Mouse (Mus musculus): ENCODE results near the gene Cfap36. TPM values are rescaled to one million over a fixed set of nuclear protein-coding genes. Genes with fewer than 3 reads are reported as not detected.

The Cfap36 gene
- total and polyA plus RNA-seq, 3 experiments, result 26.5 to 38.7 (median 38.2) TPM

GRCm38 (mm10) chr11:29173706-29174436 lies 73.3 kb downstream of the Cfap36 start:
- TF ChIP-seq MAZ (IDR thresholded peaks at IDR 0.05; ENCODE audit: low read depth, low read length), result 0 out of 2 replicates have a peak, but pooled peaks have one; percentile 36
- no peak for TF ChIP-seq POLR2A (IDR thresholded peaks at IDR 0.05; ENCODE audit: low read depth, low read length)
- 0 out of 2 replicates have a peak, but pooled peaks have one; percentile 2 for TF ChIP-seq CHD1 (IDR thresholded peaks at IDR 0.05; ENCODE audit: low read depth, low read length)
- TF ChIP-seq TBP (conservative IDR thresholded peaks at IDR 0.05; ENCODE audit: low read depth, low read length), result peak; percentile 19; the same call in 1 of the 2 replicates
- TF ChIP-seq ZC3H11A (IDR thresholded peaks at IDR 0.05; ENCODE audit: low read depth, low read length), result no peak
- TF ChIP-seq SIN3A (IDR thresholded peaks at IDR 0.05; ENCODE audit: low read length), result peak; percentile 3; the same call in 1 of the 2 replicates
- Histone ChIP-seq H3K9me3 (replicated peaks; ENCODE audit: low read length) (peaks cover 2% of the 10 kb centered on the region), H3K27ac (ENCODE audit: insufficient read depth, low read depth) (no peak overlapping the region), H3K4me3 (replicated peaks in 1 of 3; ENCODE audit: low read depth in 2 of 3, low read length in 2 of 3, poor library complexity in 1 of 3) (peak overlapping the region; percentile 83 to 99 (median 95)), H3K9ac (ENCODE audit: insufficient read depth, low read depth) (peak overlapping the region; percentile 95), H3K4me1 (ENCODE audit: control insufficient read depth in 1 of 2, insufficient read depth in 2 of 2) (peaks cover 3 to 46% of the 10 kb centered on the region in 2 experiments; a peak in 3 of 4 replicates), H3K79me2 (replicated peaks; ENCODE audit: control insufficient read depth, extremely low read depth, insufficient read depth, poor library complexity, severe bottlenecking) (peaks cover 41% of the 10 kb centered on the region), H3K36me3 (replicated peaks in 1 of 2; ENCODE audit: control insufficient read depth in 1 of 2, insufficient read depth in 1 of 2, low read length in 1 of 2) (peaks cover 2 to 21% of the 10 kb centered on the region in 2 experiments), H3K27me3 (replicated peaks) (no peaks in the 10 kb centered on the region), H3K4me2 (ENCODE audit: insufficient read depth, low read depth, poor library complexity, severe bottlenecking) (peak overlapping the region; percentile 95)
- dilution Hi-C loops (cut with MboI; ENCODE audit: extremely low pct_ligation_motif_present, extremely low pct_unique_long_range_greater_than_20kb, low sequenced_read_pairs), result no loop called here
- in situ Hi-C loops (cut with MboI; ENCODE audit: low pct_ligation_motif_present, low pct_unique_long_range_greater_than_20kb, low sequenced_read_pairs), result no loop called here
- peak; percentile 21 for DNase-seq (ENCODE audit: extremely low read depth)

DNA sequence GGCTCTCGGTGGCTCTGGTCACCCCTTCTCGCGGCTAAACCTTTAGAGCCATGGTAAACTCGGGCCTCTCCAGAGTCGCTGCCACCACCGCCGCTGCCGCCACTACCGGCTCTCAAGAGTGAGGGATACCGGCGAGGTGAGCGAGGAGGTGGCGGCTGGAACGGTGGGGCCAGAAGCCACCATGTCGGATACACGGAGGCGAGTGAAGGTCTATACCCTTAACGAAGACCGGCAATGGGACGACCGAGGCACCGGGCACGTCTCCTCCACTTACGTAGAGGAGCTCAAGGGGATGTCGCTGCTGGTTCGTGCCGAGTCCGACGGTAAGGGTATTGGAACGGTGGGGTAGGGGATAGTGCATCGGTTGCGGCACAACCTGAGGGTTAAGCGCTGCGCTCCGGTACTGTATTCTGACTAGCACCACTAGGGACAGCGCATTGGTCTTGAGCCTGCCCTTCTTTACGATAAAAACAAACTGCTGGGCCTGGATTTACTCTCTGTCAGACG lies 74.0 kb downstream of the Cfap36 start:
- no peak overlapping the region for H3K4me2 ChIP-seq (ENCODE audit: insufficient read depth, low read depth, poor library complexity, severe bottlenecking)
- H3K79me2 ChIP-seq (replicated peaks; ENCODE audit: control insufficient read depth, extremely low read depth, insufficient read depth, poor library complexity, severe bottlenecking), result peaks cover 38% of the 10 kb centered on the region
- in situ Hi-C loops (cut with MboI; ENCODE audit: low pct_ligation_motif_present, low pct_unique_long_range_greater_than_20kb, low sequenced_read_pairs) (no loop called here), dilution Hi-C loops (cut with MboI; ENCODE audit: extremely low pct_ligation_motif_present, extremely low pct_unique_long_range_greater_than_20kb, low sequenced_read_pairs) (no loop called here)
- H3K27ac ChIP-seq (ENCODE audit: insufficient read depth, low read depth), result peak overlapping the region; percentile 90
- H3K4me1 ChIP-seq (ENCODE audit: control insufficient read depth in 1 of 2, insufficient read depth in 2 of 2), result peaks cover 3 to 46% of the 10 kb centered on the region in 2 experiments; a peak in 3 of 4 replicates
- peak; percentile 85 for DNase-seq (ENCODE audit: extremely low read depth)
- TF ChIP-seq IRF4 (IDR thresholded peaks at IDR 0.05; ENCODE audit: low read depth, low read length) (0 out of 2 replicates have a peak, but pooled peaks have one; percentile 34), MEF2A (IDR thresholded peaks at IDR 0.05; ENCODE audit: borderline replicate concordance, low read depth, low read length) (0 out of 2 replicates have a peak, but pooled peaks have one; percentile 51), MAZ (IDR thresholded peaks at IDR 0.05; ENCODE audit: low read depth, low read length) (no peak), SIN3A (IDR thresholded peaks at IDR 0.05; ENCODE audit: low read length) (peak; percentile 90; the same call in 1 of the 2 replicates), NRF1 (IDR thresholded peaks at IDR 0.05; ENCODE audit: low read depth, low read length) (no peak), CTCF (conservative IDR thresholded peaks at IDR 0.05 in 1 of 2, IDR thresholded peaks at IDR 0.05 in 1 of 2; ENCODE audit: low read depth in 2 of 2, low read length in 2 of 2) (peak; percentile 33 to 60; a peak in 3 of 4 replicates), TCF12 (IDR thresholded peaks at IDR 0.05; ENCODE audit: low read depth, low read length) (0 out of 2 replicates have a peak, but pooled peaks have one; percentile 40), USF1 (IDR thresholded peaks at IDR 0.05; ENCODE audit: low read depth, low read length) (no peak), ZNF384 (IDR thresholded peaks at IDR 0.05; ENCODE audit: low read depth, low read length) (no peak), NELFE (IDR thresholded peaks at IDR 0.05; ENCODE audit: low read depth, low read length) (peak; percentile 48; the same call in 1 of the 2 replicates), SMC3 (IDR thresholded peaks at IDR 0.05; ENCODE audit: low read depth, low read length) (no peak), MXI1 (IDR thresholded peaks at IDR 0.05; ENCODE audit: low read depth, low read length) (peak; percentile 76; the same call in 1 of the 2 replicates), MAX (IDR thresholded peaks at IDR 0.05; ENCODE audit: low read length) (peak; percentile 60), CHD2 (IDR thresholded peaks at IDR 0.05; ENCODE audit: low read length) (peak; percentile 22; the same call in 1 of the 2 replicates), UBTF (IDR thresholded peaks at IDR 0.05; ENCODE audit: low read depth, low read length) (peak; percentile 67; the same call in 1 of the 2 replicates), CHD1 (IDR thresholded peaks at IDR 0.05; ENCODE audit: low read depth, low read length) (peak; percentile 94), TBP (conservative IDR thresholded peaks at IDR 0.05; ENCODE audit: low read depth, low read length) (peak; percentile 69; the same call in 1 of the 2 replicates)
- H3K9ac ChIP-seq (ENCODE audit: insufficient read depth, low read depth), result peak overlapping the region; percentile 95
- peaks cover 2% of the 10 kb centered on the region for H3K9me3 ChIP-seq (replicated peaks; ENCODE audit: low read length)
- no peaks in the 10 kb centered on the region for H3K27me3 ChIP-seq (replicated peaks)
- H3K36me3 ChIP-seq (replicated peaks in 1 of 2; ENCODE audit: control insufficient read depth in 1 of 2, insufficient read depth in 1 of 2, low read length in 1 of 2), result peaks cover 0 to 19% of the 10 kb centered on the region in 2 experiments
- H3K4me3 ChIP-seq (replicated peaks in 1 of 3; ENCODE audit: low read depth in 2 of 3, low read length in 2 of 3, poor library complexity in 1 of 3), result peak overlapping the region; percentile 83 to 99 (median 95)

Measured in CH12.LX (cell line).